Mouse (Mus musculus) G1E (cell line): ENCODE measurements around the gene Grem1. TPM values are rescaled to one million over a fixed set of nuclear protein-coding genes. Genes with fewer than 3 reads are reported as not detected.

Source experiments
- ATAC-seq: 2 replicates; pipeline ENCODE4 v1.8.0; 2016; ENCODE audit warnings: mild to moderate bottlenecking; ENCODE audit not compliant: insufficient number of reproducible peaks, poor library complexity, low FRiP score, severe bottlenecking; ENCODE audit errors: extremely low read depth
- DNase-seq: peaks from one replicate; pipeline ENCODE4 v3.0.0; 2012; ENCODE audit warnings: low spot score
- H3K27me3 ChIP-seq: 2 replicates; pipeline ENCODE4 v1.6.1; 2012; ENCODE audit warnings: mild to moderate bottlenecking, low read length, inconsistent platforms; ENCODE audit not compliant: insufficient read depth
- H3K36me3 ChIP-seq: replicated peaks from 2 replicates; pipeline ENCODE3; 2012; ENCODE audit warnings: mild to moderate bottlenecking, inconsistent platforms
- H3K4me1 ChIP-seq: 2 replicates; pipeline ENCODE4 v1.6.1; 2012; ENCODE audit warnings: low read depth, low read length, inconsistent platforms, mixed read lengths; ENCODE audit not compliant: insufficient read depth
- H3K4me3 ChIP-seq: 2 replicates; pipeline ENCODE4 v1.5.1; 2012; ENCODE audit warnings: low read depth, mild to moderate bottlenecking, inconsistent platforms, low read length, moderate library complexity, mixed read lengths
- H3K9me3 ChIP-seq: replicated peaks from 2 replicates; pipeline ENCODE4 v1.6.1; 2012; ENCODE audit warnings: inconsistent platforms
- CTCF ChIP-seq: IDR thresholded peaks from 2 replicates; pipeline ENCODE4 v1.5.1; 2012; ENCODE audit warnings: low read depth, low read length, inconsistent platforms, mixed read lengths
- GATA1 ChIP-seq: IDR thresholded peaks from 2 replicates; pipeline ENCODE4 v1.6.1; 2012; ENCODE audit warnings: borderline replicate concordance, low read length, inconsistent platforms, mixed read lengths
- GATA2 ChIP-seq: IDR thresholded peaks from 2 replicates; pipeline ENCODE4 v1.6.1; 2012; ENCODE audit warnings: low read depth, low read length, inconsistent platforms, borderline replicate concordance
- POLR2AphosphoS5 ChIP-seq: IDR thresholded peaks from 2 replicates; pipeline ENCODE4 v1.6.1; 2012; ENCODE audit warnings: low read depth, low read length, inconsistent platforms; ENCODE audit not compliant: insufficient replicate concordance
- TAL1 ChIP-seq: conservative IDR thresholded peaks from 2 replicates; pipeline ENCODE4 v1.6.1; 2012; ENCODE audit warnings: low read depth, low read length, inconsistent platforms, mixed read lengths
- polyA plus RNA-seq: library from polyadenylated mRNA; stranded (reverse); fragments of >175 nt; gene quantifications from 2 replicates; pipeline ENCODE4 v1.2.3, GENCODE M21; 2012
- total RNA-seq, 2 experiments: library from RNA; stranded (forward) in 1 of 2; stranded (reverse) in 1 of 2; fragments of 200-1000 nt in 1 of 2; fragments of >200 nt in 1 of 2; fragmentation: Nextera tagmentation in 1 of 2; gene quantifications; 2 replicates each; pipeline ENCODE4 v1.2.3; 2014 to 2017

Gene Grem1
- total RNA-seq (2014; fragmentation: Nextera tagmentation) (not detected in 2 replicates), total RNA-seq (2017) (0.05 and 0.06 TPM in 2 replicates), polyA plus RNA-seq (not detected in 2 replicates)

DNA sequence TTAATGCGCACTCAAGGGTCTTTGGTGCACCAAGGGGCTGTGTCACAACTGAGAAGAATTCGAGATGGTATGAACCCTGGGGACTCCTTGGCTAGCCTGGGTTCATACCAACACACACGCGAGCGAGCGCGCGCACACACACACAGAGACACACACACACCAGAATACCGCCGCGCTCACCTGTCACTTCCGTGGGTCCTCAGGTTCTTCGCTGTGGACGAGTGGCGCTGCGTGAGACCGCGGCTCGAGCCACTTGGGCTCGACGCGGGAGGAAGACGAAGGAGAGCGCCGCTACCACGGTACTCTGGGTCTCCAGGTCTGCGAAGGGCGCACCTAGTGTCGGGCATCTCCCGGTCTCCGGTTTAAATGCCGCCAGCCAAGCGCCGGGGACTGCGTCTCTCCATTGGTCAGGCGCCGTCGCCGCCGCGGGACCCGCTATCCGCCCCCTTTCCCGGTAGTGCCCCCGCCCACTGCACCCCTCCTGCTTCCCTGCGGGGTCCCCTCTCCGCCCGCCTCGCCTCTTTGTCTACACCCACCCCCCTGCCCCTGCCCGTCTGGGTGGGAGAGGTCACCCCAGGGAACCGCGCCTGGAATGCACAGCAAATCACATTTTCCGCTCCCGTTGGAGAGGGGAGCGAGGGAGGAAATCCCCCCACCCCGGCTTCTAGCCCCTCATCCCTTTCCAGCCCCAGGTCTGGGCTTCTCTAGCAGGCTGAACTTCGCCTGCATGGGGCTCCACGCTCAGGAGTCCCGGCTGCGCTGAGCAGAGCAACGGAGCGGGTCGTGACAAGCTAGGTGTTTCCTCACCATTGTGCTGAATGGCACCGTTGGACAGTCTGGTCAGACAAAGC is at the start of gene Grem1:
Grem1 (minus strand) TSS at position 336 of the 851 bp plus-strand sequence.
- no peaks in the 10 kb centered on the region for H3K36me3 ChIP-seq
- H3K4me1 ChIP-seq = no peaks in the 10 kb centered on the region
- ATAC-seq = no peak
- peaks cover 22% of the 10 kb centered on the region for H3K9me3 ChIP-seq
- TF ChIP-seq POLR2AphosphoS5 = no peak
- no peak for TF ChIP-seq GATA1
- no peak for TF ChIP-seq TAL1
- no peak for TF ChIP-seq GATA2
- no peak for TF ChIP-seq CTCF
- H3K4me3 ChIP-seq = peak within 1 kb of the TSS; percentile 16; the same call in 1 of the 2 replicates
- DNase-seq = no peak
- no peaks in the 10 kb centered on the region for H3K27me3 ChIP-seq

DNA sequence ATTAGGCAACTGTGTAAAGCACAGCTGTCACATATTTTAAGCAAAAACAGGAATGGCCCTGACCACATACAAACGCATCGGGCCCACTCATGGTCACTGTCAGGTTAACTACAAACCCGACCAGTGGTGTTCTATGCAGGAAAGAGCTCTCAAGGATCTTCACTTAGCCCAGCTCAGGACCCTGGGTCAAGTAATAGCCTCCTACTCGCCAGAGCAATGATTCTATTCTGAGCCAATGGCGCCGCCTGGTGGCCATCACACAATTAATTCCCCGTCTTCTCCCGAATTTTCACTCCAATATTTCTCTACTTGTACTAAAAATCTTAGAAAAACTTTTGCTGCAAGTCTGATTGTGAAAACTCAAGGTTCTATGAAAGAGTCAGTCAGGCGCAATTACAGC is 49.2 kb upstream of the Grem1 start:
- Histone ChIP-seq H3K4me3 (no peak overlapping the region), H3K4me1 (no peaks in the 10 kb centered on the region), H3K9me3 (no peaks in the 10 kb centered on the region), H3K36me3 (no peaks in the 10 kb centered on the region), H3K27me3 (no peaks in the 10 kb centered on the region)
- DNase-seq (no peak), ATAC-seq (peak; percentile 28; the same call in 1 of the 2 replicates)
- TF ChIP-seq CTCF = peak; percentile 18; the same call in 1 of the 2 replicates
- no peak for TF ChIP-seq POLR2AphosphoS5

DNA sequence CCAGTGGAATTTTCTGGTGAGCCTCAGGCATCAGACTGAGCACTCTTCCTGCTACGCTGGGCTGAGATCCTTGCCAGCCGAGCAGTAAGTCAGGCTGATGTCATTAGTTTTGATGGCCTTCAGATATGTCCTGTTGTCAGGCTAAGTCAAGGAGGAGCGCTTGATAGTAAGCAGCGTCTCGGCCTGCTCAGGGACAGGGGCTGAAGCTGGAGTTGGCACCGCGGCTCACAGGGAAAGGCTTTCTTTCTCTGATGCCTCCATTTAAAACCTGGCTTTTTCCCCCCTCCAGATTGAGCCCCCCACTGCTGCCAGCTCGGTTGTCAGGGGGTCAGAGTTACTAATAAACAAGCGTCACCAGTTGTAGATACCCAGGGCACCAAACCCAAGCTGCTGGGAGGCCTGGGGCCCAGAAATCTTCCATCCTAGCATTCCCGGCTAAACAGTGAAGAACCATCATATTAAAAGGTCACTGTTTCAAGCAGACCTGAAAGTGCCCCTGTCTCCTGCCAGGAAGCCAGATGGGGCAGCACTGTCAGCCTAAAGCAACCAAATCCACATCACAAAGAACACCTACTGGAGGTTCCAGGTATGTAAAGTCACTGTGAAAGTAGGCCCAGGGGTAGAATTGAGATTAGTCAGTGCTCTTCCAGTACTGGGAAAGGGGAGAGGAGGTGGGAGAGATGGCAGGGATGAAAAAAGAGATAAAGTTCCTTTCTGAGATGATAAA is 48.6 kb upstream of the Grem1 start:
- ATAC-seq (no peak), DNase-seq (no peak)
- H3K4me1 ChIP-seq = no peaks in the 10 kb centered on the region
- no peaks in the 10 kb centered on the region for H3K9me3 ChIP-seq
- H3K4me3 ChIP-seq = no peak overlapping the region
- no peaks in the 10 kb centered on the region for H3K27me3 ChIP-seq
- no peaks in the 10 kb centered on the region for H3K36me3 ChIP-seq
- TF ChIP-seq TAL1 = no peak
- no peak for TF ChIP-seq GATA1
- no peak for TF ChIP-seq GATA2
- no peak for TF ChIP-seq CTCF
- no peak for TF ChIP-seq POLR2AphosphoS5

DNA sequence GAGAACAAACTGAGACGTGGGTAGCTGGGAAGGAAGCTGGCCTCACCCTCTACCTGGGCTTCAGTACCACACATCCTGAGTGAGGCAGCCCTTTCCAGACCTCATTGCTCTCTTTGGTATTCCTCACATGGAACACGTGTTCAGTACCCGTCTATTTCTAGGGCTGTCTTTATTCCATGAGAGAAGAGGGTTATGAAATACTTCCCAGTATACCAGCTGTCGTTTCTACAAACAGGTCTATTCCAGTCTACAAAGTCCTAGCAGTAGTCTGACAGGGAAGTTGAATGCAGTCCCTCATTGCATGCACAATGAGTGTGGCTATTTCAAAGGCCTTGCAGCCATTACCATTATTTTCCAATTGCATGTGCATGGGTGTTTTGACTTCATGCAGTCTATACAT is 47.3 kb upstream of the Grem1 start:
- DNase-seq (no peak), ATAC-seq (no peak)
- no peaks in the 10 kb centered on the region for H3K9me3 ChIP-seq
- H3K4me3 ChIP-seq = no peak overlapping the region
- H3K27me3 ChIP-seq = no peaks in the 10 kb centered on the region
- no peak for TF ChIP-seq TAL1
- TF ChIP-seq POLR2AphosphoS5 = no peak
- no peak for TF ChIP-seq CTCF
- no peak for TF ChIP-seq GATA2
- no peak for TF ChIP-seq GATA1
- no peaks in the 10 kb centered on the region for H3K36me3 ChIP-seq
- H3K4me1 ChIP-seq = no peaks in the 10 kb centered on the region

DNA sequence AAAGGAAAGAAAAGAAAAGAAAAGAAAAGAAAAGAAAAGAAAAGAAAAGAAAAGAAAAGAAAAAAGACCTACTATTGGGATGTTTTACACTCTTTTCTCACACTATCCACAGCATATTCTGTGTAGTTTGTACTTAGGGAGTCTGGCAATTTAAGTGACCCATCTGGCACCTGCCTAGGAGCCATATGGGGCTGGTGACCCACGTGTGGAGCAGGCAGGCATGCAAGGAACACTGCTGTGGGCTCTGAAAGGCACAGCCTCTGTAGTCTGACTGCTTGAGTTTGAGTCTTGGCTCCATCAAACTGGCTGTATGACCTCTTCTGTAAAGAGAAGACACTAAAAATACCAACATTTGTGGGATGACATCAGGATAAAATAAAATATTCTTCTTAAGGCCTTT is 45.3 kb upstream of the Grem1 start:
- no peak for ATAC-seq

DNA sequence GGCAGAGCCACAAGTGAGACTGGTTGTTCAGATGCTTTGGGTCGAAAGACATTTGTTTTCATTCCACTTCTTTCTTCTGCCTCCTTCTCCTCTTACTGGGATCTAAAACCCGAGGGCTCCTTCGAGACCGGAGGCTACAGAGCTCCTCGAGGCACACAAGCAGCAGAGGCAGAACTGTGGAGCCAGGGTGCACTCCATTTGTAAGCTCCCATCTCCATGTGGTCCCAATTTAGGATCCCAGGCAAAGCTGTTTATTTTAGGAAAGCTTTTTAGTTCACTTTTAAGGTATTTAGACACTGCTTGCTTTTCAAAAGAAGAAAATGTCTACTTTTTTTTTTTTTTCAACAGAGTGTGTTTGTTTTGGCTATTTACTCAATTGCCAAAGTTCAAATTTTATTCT is 42.4 kb upstream of the Grem1 start:
- H3K36me3 ChIP-seq = no peaks in the 10 kb centered on the region
- no peaks in the 10 kb centered on the region for H3K4me1 ChIP-seq
- peaks cover 8% of the 10 kb centered on the region for H3K9me3 ChIP-seq
- ATAC-seq (no peak), DNase-seq (no peak)
- TF ChIP-seq POLR2AphosphoS5 (no peak), CTCF (no peak), TAL1 (no peak), GATA2 (no peak), GATA1 (no peak)
- H3K4me3 ChIP-seq = no peak overlapping the region
- H3K27me3 ChIP-seq = no peaks in the 10 kb centered on the region

More for the DNA sequence above, 45.3 kb upstream of the Grem1 start:
- TF ChIP-seq CTCF (no peak), POLR2AphosphoS5 (no peak), GATA2 (no peak), GATA1 (no peak), TAL1 (no peak)
- no peak for DNase-seq
- Histone ChIP-seq H3K9me3 (peaks cover 5% of the 10 kb centered on the region), H3K4me3 (no peak overlapping the region), H3K27me3 (no peaks in the 10 kb centered on the region), H3K4me1 (no peaks in the 10 kb centered on the region), H3K36me3 (no peaks in the 10 kb centered on the region)
